Mouse (Mus musculus) MEL (cell line): ENCODE measurements at regions not wholly inside any gene's neighbourhood (a gene's known extent, or its start where the extent isn't known, plus 50 kb on each side); places are given as distances from the start of the nearest gene placed in this dataset.
"Not testable (repeated sequence)": the region's sequence is repeated elsewhere in the genome, so short reads cannot be mapped to it uniquely, and the experiment has no call there.

Experiments
- CTCF ChIP-seq, 3 experiments: IDR thresholded peaks in 2 of 3; conservative IDR thresholded peaks in 1 of 3; 2 replicates each; pipeline ENCODE4 v1.5.1; 2011 to 2012; ENCODE audit warnings: low read length in 3 of 3, low read depth in 2 of 3, mild to moderate bottlenecking in 2 of 3, improper control_type of control experiment in 1 of 3, inconsistent platforms in 1 of 3, mixed read lengths in 1 of 3, moderate library complexity in 1 of 3; ENCODE audit not compliant: control insufficient read depth in 1 of 3, insufficient read depth in 1 of 3, poor library complexity in 1 of 3, severe bottlenecking in 1 of 3
- E2F4 ChIP-seq: IDR thresholded peaks from 2 replicates; pipeline ENCODE4 v1.6.1; 2011; ENCODE audit warnings: low read depth, low read length, improper control_type of control experiment, borderline replicate concordance
- EP300 ChIP-seq, 2 experiments: IDR thresholded peaks; 2 replicates each; pipeline ENCODE4 v1.6.1; 2011; ENCODE audit warnings: improper control_type of control experiment in 2 of 2, low read length in 2 of 2, low read depth in 1 of 2, mild to moderate bottlenecking in 1 of 2
- GATA1 ChIP-seq: IDR thresholded peaks from 2 replicates; pipeline ENCODE4 v1.6.1; 2011; ENCODE audit warnings: low read depth, low read length, improper control_type of control experiment
- HCFC1 ChIP-seq: IDR thresholded peaks from 2 replicates; pipeline ENCODE4 v1.6.1; 2012; ENCODE audit warnings: low read depth, mild to moderate bottlenecking, inconsistent platforms, low read length, improper control_type of control experiment, moderate library complexity
- KAT2A ChIP-seq: conservative IDR thresholded peaks from 2 replicates; pipeline ENCODE4 v1.6.1; 2012; ENCODE audit warnings: low read depth, low read length, improper control_type of control experiment, inconsistent platforms
- MAZ ChIP-seq: IDR thresholded peaks from 2 replicates; pipeline ENCODE4 v1.6.1; 2012; ENCODE audit warnings: low read depth, mild to moderate bottlenecking, inconsistent platforms, low read length, improper control_type of control experiment
- POLR2A ChIP-seq, 2 experiments: IDR thresholded peaks; 2 replicates each; pipeline ENCODE4 v1.6.1; 2011 to 2012; ENCODE audit warnings: low read length in 2 of 2, mild to moderate bottlenecking in 2 of 2, control low read depth in 1 of 2, improper control_type of control experiment in 1 of 2, low read depth in 1 of 2, moderate library complexity in 1 of 2; ENCODE audit not compliant: control insufficient read depth in 1 of 2, insufficient read depth in 1 of 2, poor library complexity in 1 of 2
- POLR2AphosphoS5 ChIP-seq: IDR thresholded peaks from 2 replicates; pipeline ENCODE4 v1.6.1; 2012; ENCODE audit warnings: low read depth, borderline replicate concordance, mild to moderate bottlenecking, inconsistent platforms, low read length, moderate library complexity, mixed read lengths
- SMC3 ChIP-seq: IDR thresholded peaks from 2 replicates; pipeline ENCODE4 v1.6.1; 2011; ENCODE audit warnings: low read depth, low read length, improper control_type of control experiment
- ZKSCAN1 ChIP-seq: IDR thresholded peaks from 2 replicates; pipeline ENCODE4 v1.6.1; 2012; ENCODE audit warnings: low read depth, mild to moderate bottlenecking, inconsistent platforms, low read length, improper control_type of control experiment, moderate library complexity
- ZMIZ1 ChIP-seq: IDR thresholded peaks from 2 replicates; pipeline ENCODE4 v1.6.1; 2012; ENCODE audit warnings: low read depth, mild to moderate bottlenecking, inconsistent platforms, low read length, improper control_type of control experiment, moderate library complexity
- ZNF384 ChIP-seq: IDR thresholded peaks from 2 replicates; pipeline ENCODE4 v1.6.1; 2012; ENCODE audit warnings: low read depth, mild to moderate bottlenecking, inconsistent platforms, low read length, improper control_type of control experiment

GRCm38 (mm10) chr13:3406236-3407017, 131.4 kb upstream of the Gdi2 start:
- not testable (repeated sequence) for TF ChIP-seq GATA1; KAT2A; E2F4; EP300 (IDR thresholded peaks at IDR 0.05; ENCODE audit: low read depth in 1 of 2, low read length in 2 of 2); POLR2A (IDR thresholded peaks at IDR 0.05; ENCODE audit: control insufficient read depth in 1 of 2, insufficient read depth in 1 of 2, low read depth in 1 of 2, low read length in 2 of 2, poor library complexity in 1 of 2); POLR2AphosphoS5; HCFC1; ZMIZ1; ZKSCAN1; MAZ; ZNF384
- peak; percentile 85 for TF ChIP-seq SMC3
- TF ChIP-seq CTCF (IDR thresholded peaks at IDR 0.05 in 2 of 3, conservative IDR thresholded peaks at IDR 0.05 in 1 of 3; ENCODE audit: control insufficient read depth in 1 of 3, insufficient read depth in 1 of 3, low read depth in 2 of 3, low read length in 3 of 3, poor library complexity in 1 of 3, severe bottlenecking in 1 of 3) = peak; percentile 58 to 75 (median 70)
